Mouse (Mus musculus): ENCODE measurements around the gene Gss.

GRCm38 (mm10) chr2:155573996-155574395 lies 18.6 kb downstream of the Gss start:
- TF ChIP-seq POLR2A (IDR thresholded peaks at IDR 0.05; ENCODE audit: extremely low read depth, insufficient read depth, low read length): no peak
- TF ChIP-seq CTCF (IDR thresholded peaks at IDR 0.05; ENCODE audit: extremely low read depth, insufficient read depth, low read length): no peak

Data from cortical plate, adult 2 months (tissue).